Mouse (Mus musculus) heart, embryonic 11.5 days (tissue): Measurements from ENCODE around the gene Tm9sf2. TPM values are rescaled to one million over a fixed set of nuclear protein-coding genes. Genes with fewer than 3 reads are reported as not detected.
A peak's percentile ranks its signal among the peaks of the same experiment; 100 is the strongest.
"Not testable (repeated sequence)": the region's sequence is repeated elsewhere in the genome, so short reads cannot be mapped to it uniquely, and the experiment has no call there.

ENCODE experiments used
- ATAC-seq: fragments of 200-750 bp; cut with Nextera tagmentation; replicated peaks from 2 replicates; pipeline ENCODE4 v1.8.0; 2017; ENCODE audit warnings: moderate library complexity; ENCODE audit not compliant: insufficient number of reproducible peaks, low FRiP score, low TSS enrichment
- H3K27ac ChIP-seq: fragments of 300-500 bp; sonication (generic); 2 replicates; pipeline ENCODE4 v1.5.1; 2014; ENCODE audit warnings: mild to moderate bottlenecking, low read depth, low read length
- H3K27me3 ChIP-seq: fragments of 300-500 bp; sonication (generic); 2 replicates; pipeline ENCODE4 v1.6.1; 2014; ENCODE audit warnings: mild to moderate bottlenecking, low read length, mixed read lengths; ENCODE audit not compliant: control insufficient read depth, insufficient read depth
- H3K36me3 ChIP-seq: fragments of 300-500 bp; sonication (generic); 2 replicates; pipeline ENCODE4 v1.6.1; 2014; ENCODE audit warnings: mild to moderate bottlenecking, low read length, moderate library complexity, mixed read lengths; ENCODE audit not compliant: control insufficient read depth, insufficient read depth
- H3K4me1 ChIP-seq: fragments of 300-500 bp; sonication (generic); 2 replicates; pipeline ENCODE4 v1.6.1; 2014; ENCODE audit warnings: low read length; ENCODE audit not compliant: control insufficient read depth, insufficient read depth
- H3K4me2 ChIP-seq: fragments of 300-500 bp; sonication (generic); 2 replicates; pipeline ENCODE4 v1.6.1; 2014; ENCODE audit warnings: mild to moderate bottlenecking, moderate library complexity
- H3K4me3 ChIP-seq: fragments of 300-500 bp; sonication (generic); 2 replicates; pipeline ENCODE4 v1.5.1; 2014; ENCODE audit warnings: low read depth, low read length
- H3K9ac ChIP-seq: fragments of 300-500 bp; sonication (generic); 2 replicates; pipeline ENCODE4 v1.6.1; 2014; ENCODE audit warnings: mild to moderate bottlenecking, low read depth, low read length, moderate library complexity
- H3K9me3 ChIP-seq: fragments of 300-500 bp; sonication (generic); replicated peaks from 2 replicates; pipeline ENCODE4 v1.6.1; 2016; ENCODE audit warnings: low read length; ENCODE audit not compliant: control insufficient read depth
- WGBS: fragments of 180-500 bp; shearing (Covaris S2); extraction: QIAGEN DNeasy Blood & Tissue Kit; methylation state at CpG from one replicate; pipeline ENCODE4 v1.1.7; 2014; ENCODE audit not compliant: insufficient replicate concordance; 5-methylcytosine and 5-hydroxymethylcytosine counted together
- polyA plus RNA-seq: library from polyadenylated mRNA; unstranded; fragments of >200 nt; fragmentation: Nextera tagmentation; extraction: Ambion mirVana; gene quantifications from 2 replicates; pipeline ENCODE4 v1.2.1, GENCODE M21; 2014

The Tm9sf2 gene
- polyA plus RNA-seq, 1 experiment from 2014 or later, result 111 TPM

GRCm38 (mm10) chr14:122079921-122080320 is 26.9 kb upstream of the Tm9sf2 start:
- 79% methylated on average over 5 of the region's 5 CpGs for WGBS
- H3K36me3 ChIP-seq, result no peaks in the 10 kb centered on the region
- no peaks in the 10 kb centered on the region for H3K9me3 ChIP-seq
- no peak overlapping the region for H3K4me3 ChIP-seq
- H3K27me3 ChIP-seq, result peaks cover 19% of the 10 kb centered on the region
- H3K27ac ChIP-seq, result no peak overlapping the region
- no peaks in the 10 kb centered on the region for H3K4me1 ChIP-seq
- ATAC-seq, result no peak
- H3K9ac ChIP-seq, result no peak overlapping the region
- no peak overlapping the region for H3K4me2 ChIP-seq

DNA sequence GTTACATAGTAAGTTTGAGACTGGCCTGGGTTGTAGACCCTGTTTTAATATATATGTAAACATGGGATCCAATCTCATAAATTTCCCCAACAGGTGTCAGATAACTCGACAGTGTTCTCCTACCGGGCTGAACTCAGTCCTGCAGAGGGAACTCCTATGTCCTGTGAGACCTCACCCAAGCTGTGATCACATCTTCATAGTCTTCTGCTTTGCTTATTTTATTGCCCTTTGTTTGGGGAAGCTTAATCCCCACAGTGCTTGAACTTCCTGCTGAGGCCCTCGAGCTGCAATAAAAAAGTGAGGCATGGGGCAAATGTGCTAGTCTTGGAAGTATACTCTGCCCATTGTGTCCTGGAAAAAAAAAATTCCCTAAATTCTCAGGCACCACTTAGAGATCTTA is 25.5 kb upstream of the Tm9sf2 start:
- Histone ChIP-seq H3K4me1 (no peaks in the 10 kb centered on the region), H3K36me3 (no peaks in the 10 kb centered on the region), H3K4me3 (no peak overlapping the region), H3K27ac (no peak overlapping the region), H3K27me3 (peaks cover 15% of the 10 kb centered on the region), H3K9me3 (no peaks in the 10 kb centered on the region), H3K4me2 (no peak overlapping the region), H3K9ac (no peak overlapping the region)
- ATAC-seq, result no peak
- WGBS, result 59% methylated on average over 3 of the region's 3 CpGs

GRCm38 (mm10) chr14:122083499-122083898 is 23.3 kb upstream of the Tm9sf2 start:
- no peak overlapping the region for H3K9ac ChIP-seq
- H3K27ac ChIP-seq, result no peak overlapping the region
- peaks cover under 1% of the 10 kb centered on the region; the same call in 1 of the 2 replicates for H3K27me3 ChIP-seq
- no peaks in the 10 kb centered on the region for H3K4me1 ChIP-seq
- H3K4me3 ChIP-seq, result no peak overlapping the region
- no peak for ATAC-seq
- WGBS, result 79% methylated on average over 7 of the region's 7 CpGs
- H3K4me2 ChIP-seq, result no peak overlapping the region
- no peaks in the 10 kb centered on the region for H3K36me3 ChIP-seq
- no peaks in the 10 kb centered on the region for H3K9me3 ChIP-seq

DNA sequence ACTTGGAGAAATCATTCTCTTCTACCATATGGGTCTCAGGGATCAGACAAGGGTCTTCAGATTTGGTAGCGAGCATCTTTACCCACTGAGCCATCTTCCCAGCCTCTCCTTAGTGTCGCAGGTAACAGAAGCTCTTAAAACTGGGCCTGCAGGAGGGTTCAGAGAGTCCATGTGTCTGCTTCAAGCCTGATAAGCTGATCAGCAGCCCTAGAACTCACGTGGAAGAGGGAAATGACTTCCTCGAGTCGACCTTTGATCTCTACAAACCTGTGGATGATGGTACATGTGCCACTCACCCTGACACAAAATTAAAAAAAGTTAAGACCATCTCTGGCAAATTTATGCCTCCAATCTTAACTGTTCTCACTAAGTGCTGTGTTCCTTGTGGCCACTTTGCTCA is 18.9 kb upstream of the Tm9sf2 start:
- Histone ChIP-seq H3K9ac (no peak overlapping the region), H3K27ac (no peak overlapping the region), H3K27me3 (no peaks in the 10 kb centered on the region), H3K36me3 (no peaks in the 10 kb centered on the region), H3K4me2 (no peak overlapping the region), H3K4me3 (no peak overlapping the region), H3K4me1 (no peaks in the 10 kb centered on the region), H3K9me3 (no peaks in the 10 kb centered on the region)
- 66% methylated on average over 5 of the region's 5 CpGs for WGBS
- no peak for ATAC-seq

- Histone ChIP-seq H3K4me2 (no peak overlapping the region), H3K4me3 (no peak overlapping the region), H3K4me1 (no peaks in the 10 kb centered on the region), H3K27ac (no peak overlapping the region), H3K9ac (no peak overlapping the region), H3K36me3 (no peaks in the 10 kb centered on the region), H3K9me3 (no peaks in the 10 kb centered on the region), H3K27me3 (no peaks in the 10 kb centered on the region)
- no peak for ATAC-seq
- WGBS, result 66% methylated on average over 4 of the region's 4 CpGs
These were observed 14.5 kb upstream of the Tm9sf2 start for GRCm38 (mm10) chr14:122092363-122092762.

GRCm38 (mm10) chr14:122096331-122096730 is 10.5 kb upstream of the Tm9sf2 start:
- ATAC-seq, result no peak
- Histone ChIP-seq H3K4me3 (no peak overlapping the region), H3K27ac (no peak overlapping the region), H3K4me1 (no peaks in the 10 kb centered on the region), H3K9me3 (no peaks in the 10 kb centered on the region), H3K36me3 (no peaks in the 10 kb centered on the region), H3K9ac (no peak overlapping the region), H3K4me2 (no peak overlapping the region), H3K27me3 (no peaks in the 10 kb centered on the region)
- 93% methylated on average over 11 of the region's 11 CpGs for WGBS

DNA sequence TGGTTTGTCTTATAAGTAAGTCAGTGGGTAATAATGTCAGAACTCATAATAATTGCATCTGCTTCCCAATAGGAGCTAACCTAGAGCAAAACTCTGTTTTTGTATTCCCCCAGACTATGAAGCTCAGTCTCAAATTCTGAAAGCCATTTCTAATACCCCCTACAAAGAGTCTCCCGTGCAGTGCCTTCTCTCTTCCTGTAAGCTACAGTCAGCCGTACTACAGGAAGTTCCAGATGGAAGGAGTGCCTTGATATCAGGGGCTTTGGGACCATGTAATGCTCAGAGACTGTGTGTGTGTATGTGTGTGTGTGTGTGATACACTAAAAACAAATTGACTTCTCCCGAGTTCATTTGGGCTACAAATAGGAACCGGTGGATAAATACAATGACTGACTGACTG is 7.3 kb upstream of the Tm9sf2 start:
- Histone ChIP-seq H3K4me3 (no peak overlapping the region), H3K4me2 (no peak overlapping the region), H3K36me3 (no peaks in the 10 kb centered on the region), H3K27ac (no peak overlapping the region), H3K9ac (no peak overlapping the region), H3K27me3 (no peaks in the 10 kb centered on the region), H3K9me3 (no peaks in the 10 kb centered on the region), H3K4me1 (no peaks in the 10 kb centered on the region)
- 72% methylated on average over 4 of the region's 4 CpGs for WGBS
- no peak for ATAC-seq

- not testable (repeated sequence) for H3K36me3 ChIP-seq, H3K9ac ChIP-seq, H3K4me3 ChIP-seq, ATAC-seq, H3K9me3 ChIP-seq, H3K27ac ChIP-seq, H3K4me2 ChIP-seq, H3K27me3 ChIP-seq
- H3K4me1 ChIP-seq, result peaks cover 13% of the 10 kb centered on the region
- WGBS, result 91% methylated on average over 9 of the region's 9 CpGs
These were observed 4.9 kb upstream of the Tm9sf2 start for GRCm38 (mm10) chr14:122101890-122102289.

GRCm38 (mm10) chr14:122104881-122105280 is 2.0 kb upstream of the Tm9sf2 start:
- Histone ChIP-seq H3K9me3 (no peaks in the 10 kb centered on the region), H3K9ac (peak overlapping the region; percentile 78), H3K4me3 (peak overlapping the region; percentile 51), H3K4me1 (peaks cover 20% of the 10 kb centered on the region), H3K4me2 (peak overlapping the region; percentile 86), H3K27me3 (no peaks in the 10 kb centered on the region), H3K36me3 (no peaks in the 10 kb centered on the region), H3K27ac (peak overlapping the region; percentile 98)
- WGBS, result 2% methylated on average over 24 of the region's 24 CpGs
- ATAC-seq, result peak; percentile 94
